Mouse (Mus musculus): ENCODE results near the gene Tanc1.

- TF ChIP-seq CTCF (conservative IDR thresholded peaks at IDR 0.05; ENCODE audit: low read length) = no peak
- no peak for TF ChIP-seq NANOG (IDR thresholded peaks at IDR 0.05; ENCODE audit: borderline replicate concordance, low read length)
- no peak for TF ChIP-seq POU5F1 (IDR thresholded peaks at IDR 0.05; ENCODE audit: borderline replicate concordance, low read length)
These were observed 230.1 kb downstream of the Tanc1 start for GRCm38 (mm10) chr2:59841944-59842343.

All from E14TG2a.4 (cell line).